20 mouse cellular contexts compared by ENCODE assay signal in the genomic region with DNA sequence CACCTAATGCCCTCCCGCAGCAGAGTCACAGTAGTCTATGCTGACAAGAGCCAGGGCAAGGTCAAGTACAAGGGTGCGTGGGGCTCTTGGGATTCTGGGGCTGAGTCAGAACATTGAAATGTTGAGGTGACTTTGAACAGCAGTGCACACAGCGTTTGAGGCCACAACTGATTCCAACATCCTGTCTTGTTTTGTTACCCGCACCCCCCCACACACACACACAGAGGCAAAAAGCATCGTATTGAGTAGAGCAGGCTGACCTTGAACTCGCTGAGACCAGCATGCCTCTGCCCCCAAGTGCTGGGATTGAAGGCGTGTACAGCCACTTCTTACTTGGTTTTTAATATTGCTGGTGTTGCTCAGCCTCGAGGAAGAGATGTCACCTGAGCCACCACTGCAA. TPM values are rescaled to one million over a fixed set of nuclear protein-coding genes. Genes with fewer than 3 reads are reported as not detected.
"Had no signal": no experiment of that assay in that cellular context is flagged by ENCODE, and none has a peak within 500 bp of the region (broad histone marks: within the 10 kb centered on the region; RNA-seq: fewer than 3 reads in every experiment).

No protein-coding gene starts in this region.

- H3K9ac ChIP-seq: kidney, embryonic 15.5 days; limb, embryonic 13.5 days; liver, embryonic 15.5 days; lung, embryonic 14.5 days; midbrain, embryonic 12.5 days had no signal

- H3K36me3 ChIP-seq: kidney, embryonic 15.5 days; limb, embryonic 13.5 days; liver, embryonic 15.5 days; midbrain, embryonic 12.5 days had no signal

- H3K27me3 ChIP-seq: limb, embryonic 13.5 days had no signal

- H3K4me2 ChIP-seq: kidney, embryonic 15.5 days; limb, embryonic 13.5 days; liver, embryonic 11.5 days; liver, embryonic 15.5 days; lung, embryonic 14.5 days; midbrain, embryonic 12.5 days had no signal

- H3K4me3 ChIP-seq: kidney, embryonic 15.5 days; limb, embryonic 13.5 days; liver, embryonic 15.5 days; megakaryocyte, embryonic 14.5 days; midbrain, embryonic 12.5 days had no signal

- H3K4me1 ChIP-seq: kidney, embryonic 15.5 days; limb, embryonic 13.5 days; liver, embryonic 15.5 days; megakaryocyte, embryonic 14.5 days; midbrain, embryonic 12.5 days had no signal

- H3K27ac ChIP-seq: kidney, embryonic 15.5 days; limb, embryonic 13.5 days; liver, embryonic 15.5 days; macrophage; midbrain, embryonic 12.5 days; stomach, postnatal 0 days had no signal

- ATAC-seq: midbrain, embryonic 16.5 days had no signal

- H3K9me3 ChIP-seq: kidney, embryonic 15.5 days; limb, embryonic 13.5 days; liver, embryonic 15.5 days; midbrain, embryonic 12.5 days had no signal

- DNase-seq: kidney, adult 2 months; kidney, postnatal 14 days; left cerebral cortex, postnatal 4 days; lung, embryonic 14.5 days; lung, postnatal 10 days; thymus, adult 2 months; thymus, postnatal 36 days had no signal

RNA-seq across cellular contexts. Expression of gene Theg, which starts 12.8 kb away (rescaled TPM):
- total RNA-seq: layer of hippocampus, postnatal 14 days; left cerebral cortex, postnatal 10 days; left cerebral cortex, postnatal 4 days had no signal
- polyA plus RNA-seq: kidney, adult 2 months; kidney, embryonic 15.5 days; large intestine, adult 2 months; limb, embryonic 13.5 days; liver, embryonic 11.5 days; liver, embryonic 15.5 days; lung, embryonic 14.5 days; macrophage; midbrain, embryonic 12.5 days; midbrain, embryonic 16.5 days; neural tube, embryonic 14.5 days; stomach, postnatal 0 days; thymus, adult 2 months had no signal

RNA-seq across cellular contexts. Expression of gene C2cd4c, which starts 39.5 kb away (rescaled TPM):
- polyA plus RNA-seq: kidney, embryonic 15.5 days; liver, embryonic 11.5 days; liver, embryonic 15.5 days; lung, embryonic 14.5 days; macrophage had no signal
